Mouse (Mus musculus) hindbrain, embryonic 11.5 days (tissue): ENCODE data around the gene Chst8. TPM values are rescaled to one million over a fixed set of nuclear protein-coding genes. Genes with fewer than 3 reads are reported as not detected.
A peak's percentile ranks its signal among the peaks of the same experiment; 100 is the strongest.

Experiments used
- ATAC-seq: fragments of 200-750 bp; cut with Nextera tagmentation; 2 replicates; pipeline ENCODE4 v1.8.0; 2017; ENCODE audit warnings: mild to moderate bottlenecking, moderate TSS enrichment, moderate library complexity; ENCODE audit not compliant: low FRiP score
- DNase-seq: peaks from one replicate; pipeline ENCODE4 v3.0.0-alpha.2; 2015; ENCODE audit warnings: low spot score
- H3K27ac ChIP-seq: fragments of 300-500 bp; sonication (generic); 2 replicates; pipeline ENCODE4 v1.5.1; 2014; ENCODE audit warnings: mild to moderate bottlenecking, low read depth, low read length
- H3K27me3 ChIP-seq: fragments of 300-500 bp; sonication (generic); 2 replicates; pipeline ENCODE4 v1.6.1; 2014; ENCODE audit warnings: mild to moderate bottlenecking, low read length, moderate library complexity, mixed read lengths; ENCODE audit not compliant: control insufficient read depth, insufficient read depth
- H3K36me3 ChIP-seq: fragments of 300-500 bp; sonication (generic); 2 replicates; pipeline ENCODE4 v1.6.1; 2014; ENCODE audit warnings: mild to moderate bottlenecking, low read length, moderate library complexity, mixed read lengths; ENCODE audit not compliant: control insufficient read depth, insufficient read depth
- H3K4me1 ChIP-seq: fragments of 300-500 bp; sonication (generic); replicated peaks from 2 replicates; pipeline ENCODE4 v1.6.1; 2014; ENCODE audit warnings: low read length, mixed read lengths; ENCODE audit not compliant: control insufficient read depth, insufficient read depth
- H3K4me2 ChIP-seq: fragments of 300-500 bp; sonication (generic); replicated peaks from 2 replicates; pipeline ENCODE4 v1.6.1; 2014; ENCODE audit warnings: mild to moderate bottlenecking, low read depth, low read length
- H3K4me3 ChIP-seq: fragments of 300-500 bp; sonication (generic); 2 replicates; pipeline ENCODE4 v1.5.1; 2014; ENCODE audit warnings: low read depth, low read length
- H3K9ac ChIP-seq: fragments of 300-500 bp; sonication (generic); 2 replicates; pipeline ENCODE4 v1.6.1; 2014; ENCODE audit warnings: low read depth, low read length
- H3K9me3 ChIP-seq: fragments of 300-500 bp; sonication (generic); 2 replicates; pipeline ENCODE4 v1.6.1; 2016; ENCODE audit warnings: low read length; ENCODE audit not compliant: control insufficient read depth
- WGBS: fragments of 180-500 bp; shearing (Covaris S2); extraction: QIAGEN DNeasy Blood & Tissue Kit; methylation state at CpG from one replicate; pipeline ENCODE4 v1.1.7; 2014; 5-methylcytosine and 5-hydroxymethylcytosine counted together
- polyA plus RNA-seq: library from polyadenylated mRNA; unstranded; fragments of >200 nt; fragmentation: Nextera tagmentation; extraction: Ambion mirVana; gene quantifications from 2 replicates; pipeline ENCODE4 v1.2.1, GENCODE M21; 2014

The Chst8 gene
- polyA plus RNA-seq, 1 experiment from 2014 or later: 13.5 TPM

- Histone ChIP-seq H3K4me1 (no peaks in the 10 kb centered on the region; the same call in 1 of the 2 replicates), H3K4me2 (peak overlapping the region; percentile 86), H3K36me3 (no peaks in the 10 kb centered on the region), H3K9me3 (no peaks in the 10 kb centered on the region), H3K4me3 (peak overlapping the region; percentile 57), H3K9ac (peak overlapping the region; percentile 60; the same call in 1 of the 2 replicates), H3K27me3 (peaks cover 27% of the 10 kb centered on the region), H3K27ac (peak overlapping the region; percentile 13; the same call in 1 of the 2 replicates)
- ATAC-seq (peak; percentile 37), DNase-seq (peak; percentile 65)
- WGBS: under 1% methylated on average over 66 of the region's 66 CpGs
Measured at GRCm38 (mm10) chr7:34811531-34812526, 682 bp downstream of the Chst8 start.

- H3K27me3 ChIP-seq: peaks cover 27% of the 10 kb centered on the region
- DNase-seq (peak; percentile 44), ATAC-seq (no peak)
- peak overlapping the region; percentile 57 for H3K4me3 ChIP-seq
- 4% methylated on average over 10 of the region's 10 CpGs for WGBS
- no peaks in the 10 kb centered on the region; the same call in 1 of the 2 replicates for H3K4me1 ChIP-seq
- peak overlapping the region; percentile 60; the same call in 1 of the 2 replicates for H3K9ac ChIP-seq
- 0 out of 2 replicates have a peak overlapping the region, but pooled peaks have one; percentile 2 for H3K27ac ChIP-seq
- H3K4me2 ChIP-seq: peak overlapping the region; percentile 86
- no peaks in the 10 kb centered on the region for H3K36me3 ChIP-seq
- no peaks in the 10 kb centered on the region for H3K9me3 ChIP-seq
Measured at GRCm38 (mm10) chr7:34811060-34811459, 1.5 kb downstream of the Chst8 start.

DNA sequence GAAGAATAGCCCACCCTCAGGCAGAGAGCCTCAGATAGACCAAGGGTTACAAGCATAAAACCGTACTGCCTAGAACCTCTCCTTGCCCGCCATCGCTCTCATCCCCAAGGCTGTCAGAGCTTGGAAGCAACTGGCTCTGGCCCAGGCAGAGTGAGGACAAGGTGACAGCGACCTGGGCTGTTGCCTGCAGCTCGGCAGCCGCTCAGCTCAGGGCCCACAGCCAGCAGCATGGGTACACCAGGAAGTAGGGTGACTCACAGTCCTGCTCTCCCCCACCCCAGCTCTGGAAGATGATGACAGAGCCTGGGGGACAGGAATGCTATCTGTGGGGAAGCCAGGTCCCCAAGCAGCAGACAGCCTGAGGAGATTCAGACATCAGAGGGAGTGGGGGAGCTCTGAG is 6.2 kb downstream of the Chst8 start:
- DNase-seq (no peak), ATAC-seq (no peak)
- H3K27me3 ChIP-seq: peaks cover 18% of the 10 kb centered on the region
- H3K4me2 ChIP-seq: no peak overlapping the region
- H3K4me3 ChIP-seq: no peak overlapping the region
- WGBS: 80% methylated on average over 6 of the region's 6 CpGs
- peaks cover 2% of the 10 kb centered on the region; the same call in 1 of the 2 replicates for H3K4me1 ChIP-seq
- H3K9me3 ChIP-seq: no peaks in the 10 kb centered on the region
- no peak overlapping the region for H3K27ac ChIP-seq
- H3K36me3 ChIP-seq: no peaks in the 10 kb centered on the region
- no peak overlapping the region for H3K9ac ChIP-seq

DNA sequence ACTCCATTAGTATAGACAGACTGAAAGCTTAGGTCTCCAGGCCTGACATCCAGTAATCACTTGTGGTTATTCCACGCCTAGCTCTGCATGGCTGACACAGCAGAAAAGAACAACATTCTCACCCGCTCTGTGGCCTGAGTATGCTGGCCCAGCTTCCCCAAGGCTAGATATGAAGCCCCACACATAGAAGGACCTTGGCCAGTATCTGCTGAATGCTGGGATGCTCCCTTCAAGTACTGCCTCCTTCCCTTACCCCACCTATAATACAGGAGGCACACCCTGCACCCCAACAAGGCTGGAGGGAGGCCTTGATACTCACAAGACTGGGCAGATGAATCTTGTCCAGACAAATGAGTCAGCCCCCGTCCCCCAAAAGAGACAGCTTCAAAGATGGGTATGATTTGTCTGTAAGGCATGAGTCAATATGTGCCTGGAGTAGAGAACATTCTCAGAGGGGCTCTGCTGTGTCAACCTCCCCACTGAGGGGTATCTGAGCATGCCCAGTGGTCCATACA is 6.8 kb downstream of the Chst8 start:
- WGBS: 88% methylated on average over 3 of the region's 3 CpGs

GRCm38 (mm10) chr7:34805042-34805441 is 7.5 kb downstream of the Chst8 start:
- DNase-seq: no peak
- 81% methylated on average over 2 of the region's 2 CpGs for WGBS
- Histone ChIP-seq H3K4me3 (no peak overlapping the region), H3K9me3 (no peaks in the 10 kb centered on the region), H3K4me1 (peaks cover 2% of the 10 kb centered on the region), H3K4me2 (no peak overlapping the region), H3K36me3 (no peaks in the 10 kb centered on the region), H3K27me3 (peaks cover 9% of the 10 kb centered on the region), H3K27ac (0 out of 2 replicates have a peak overlapping the region, but pooled peaks have one; percentile 12), H3K9ac (no peak overlapping the region)
- ATAC-seq: no peak

More for the DNA sequence above, 6.8 kb downstream of the Chst8 start:
- peaks cover 2% of the 10 kb centered on the region; the same call in 1 of the 2 replicates for H3K4me1 ChIP-seq
- no peak overlapping the region for H3K4me2 ChIP-seq
- no peak overlapping the region for H3K4me3 ChIP-seq
- ATAC-seq (no peak), DNase-seq (no peak)
- peaks cover 13% of the 10 kb centered on the region for H3K27me3 ChIP-seq
- H3K27ac ChIP-seq: no peak overlapping the region
- no peaks in the 10 kb centered on the region for H3K9me3 ChIP-seq
- no peaks in the 10 kb centered on the region for H3K36me3 ChIP-seq
- no peak overlapping the region for H3K9ac ChIP-seq

DNA sequence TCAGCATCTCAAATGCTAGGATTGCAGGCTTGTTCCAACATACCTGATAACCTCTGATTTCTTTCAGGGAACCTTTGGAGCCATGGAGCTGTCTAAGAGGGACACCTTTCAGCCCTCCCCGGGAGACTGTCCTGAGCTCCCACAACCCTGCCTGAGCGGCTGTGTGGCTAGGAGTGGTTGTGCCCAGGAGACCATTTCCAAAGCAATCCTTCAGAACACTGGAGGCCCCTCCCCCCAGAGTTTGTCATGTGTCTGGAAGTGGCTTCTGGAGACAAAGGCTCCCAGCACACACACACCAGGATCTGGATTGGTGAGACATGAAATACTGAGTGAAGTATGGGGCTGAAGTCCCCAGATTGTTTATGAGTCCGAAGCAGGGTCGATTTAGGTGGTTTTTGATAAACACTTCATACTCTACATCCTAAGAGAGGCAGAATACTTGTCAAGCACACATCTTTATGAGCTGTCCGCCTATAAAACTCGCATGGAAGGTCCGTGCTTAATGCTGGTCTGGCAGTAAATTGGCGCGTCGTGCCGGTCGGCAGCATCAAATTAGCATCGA is 12.5 kb downstream of the Chst8 start:
- peak; percentile 74 for DNase-seq
- H3K4me2 ChIP-seq: no peak overlapping the region; the same call in 1 of the 2 replicates

DNA sequence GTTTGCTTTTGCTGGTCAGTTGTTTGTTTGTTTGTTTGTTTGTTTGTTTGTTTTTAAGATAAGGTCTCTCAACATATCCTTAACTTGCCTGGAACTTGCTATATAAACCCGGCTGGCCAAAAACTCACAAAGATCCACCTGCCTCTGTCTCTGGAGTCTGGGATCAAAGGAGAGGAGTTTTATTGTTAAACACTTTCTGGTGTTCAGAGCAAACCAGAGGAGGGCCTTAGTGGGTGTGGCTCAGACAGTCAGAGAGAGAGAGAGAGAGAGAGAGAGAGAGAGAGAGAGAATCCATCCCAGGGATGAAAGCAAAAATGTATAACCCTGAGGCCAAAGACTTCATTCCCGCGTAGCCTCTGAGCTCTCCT is 13.1 kb downstream of the Chst8 start:
- 18% methylated on average over 3 of the region's 3 CpGs for WGBS
- Histone ChIP-seq H3K36me3 (no peaks in the 10 kb centered on the region), H3K9me3 (no peaks in the 10 kb centered on the region), H3K4me3 (no peak overlapping the region), H3K9ac (no peak overlapping the region), H3K4me2 (no peak overlapping the region), H3K27ac (peak overlapping the region; percentile 56), H3K4me1 (peaks cover 11% of the 10 kb centered on the region), H3K27me3 (no peaks in the 10 kb centered on the region)
- ATAC-seq: 0 out of 2 replicates have a peak, but pooled peaks have one; percentile 5
- no peak for DNase-seq

More for the DNA sequence above, 12.5 kb downstream of the Chst8 start:
- Histone ChIP-seq H3K9me3 (no peaks in the 10 kb centered on the region), H3K27ac (peak overlapping the region; percentile 56), H3K36me3 (no peaks in the 10 kb centered on the region), H3K9ac (peak overlapping the region; percentile 29; the same call in 1 of the 2 replicates), H3K4me3 (no peak overlapping the region), H3K27me3 (no peaks in the 10 kb centered on the region), H3K4me1 (peaks cover 11% of the 10 kb centered on the region)
- ATAC-seq: peak; percentile 76
- WGBS: 46% methylated on average over 13 of the region's 13 CpGs

DNA sequence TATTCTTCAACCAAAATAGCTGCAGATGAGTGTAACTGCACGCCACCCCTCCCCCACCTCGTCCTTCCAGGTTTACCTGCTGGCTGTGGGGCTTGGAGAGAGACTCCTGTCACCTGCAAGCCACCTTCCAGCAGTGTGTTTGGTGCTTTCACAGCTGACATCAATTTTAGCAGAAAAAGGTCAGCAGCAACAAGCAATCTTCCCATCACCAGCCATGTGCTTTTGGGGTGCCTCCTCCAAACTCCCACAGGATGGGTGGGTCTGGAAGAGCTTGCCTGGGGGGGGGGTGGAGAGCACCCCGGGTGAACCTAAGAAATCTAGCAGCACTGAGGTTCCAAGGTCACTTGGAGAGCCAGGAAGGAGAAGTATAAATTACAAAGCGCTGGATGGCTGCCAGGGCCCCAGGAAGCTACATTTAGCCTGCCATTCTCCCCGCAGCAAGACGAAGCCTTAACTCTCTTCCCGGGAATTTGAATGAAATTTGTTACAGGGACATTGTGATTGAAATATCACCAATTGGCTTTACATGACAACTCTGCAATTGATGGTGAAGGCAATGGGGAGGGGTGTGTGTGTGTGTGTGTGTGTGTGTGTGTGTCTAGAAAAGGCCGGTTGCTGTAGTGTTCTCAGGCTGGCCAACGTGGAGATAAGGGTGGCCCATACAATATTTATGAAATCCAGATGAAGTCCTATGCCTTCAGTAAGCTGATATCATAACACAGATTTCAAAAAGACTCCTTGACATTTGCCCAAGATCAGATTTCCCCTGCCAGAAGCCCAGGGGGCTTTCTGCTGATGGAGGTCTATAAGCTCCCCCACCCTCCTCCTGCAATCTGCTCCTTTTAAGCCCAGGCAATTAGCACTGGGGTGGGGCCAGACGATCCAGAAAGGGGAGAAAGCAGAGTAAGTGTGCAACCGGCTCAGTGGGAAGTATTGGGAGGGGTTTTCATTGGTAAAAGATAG is 13.8 kb downstream of the Chst8 start:
- Histone ChIP-seq H3K4me3 (no peak overlapping the region), H3K27ac (peak overlapping the region; percentile 56), H3K9me3 (no peaks in the 10 kb centered on the region), H3K4me2 (no peak overlapping the region), H3K36me3 (no peaks in the 10 kb centered on the region), H3K4me1 (peaks cover 9% of the 10 kb centered on the region), H3K9ac (no peak overlapping the region), H3K27me3 (no peaks in the 10 kb centered on the region)
- ATAC-seq (no peak), DNase-seq (peak; percentile 46)
- WGBS: 9% methylated on average over 11 of the region's 11 CpGs
